Mouse (Mus musculus): ENCODE measurements around the gene Epha6. TPM values are rescaled to one million over a fixed set of nuclear protein-coding genes. Genes with fewer than 3 reads are reported as not detected.
A peak's percentile ranks its signal among the peaks of the same experiment; 100 is the strongest.

The Epha6 gene
- total RNA-seq (2021) = under 1 TPM; 0.16 to 0.20 TPM
- long read RNA-seq, experiment 1 = 0 reads
- long read RNA-seq, experiment 2 = 0 reads

DNA sequence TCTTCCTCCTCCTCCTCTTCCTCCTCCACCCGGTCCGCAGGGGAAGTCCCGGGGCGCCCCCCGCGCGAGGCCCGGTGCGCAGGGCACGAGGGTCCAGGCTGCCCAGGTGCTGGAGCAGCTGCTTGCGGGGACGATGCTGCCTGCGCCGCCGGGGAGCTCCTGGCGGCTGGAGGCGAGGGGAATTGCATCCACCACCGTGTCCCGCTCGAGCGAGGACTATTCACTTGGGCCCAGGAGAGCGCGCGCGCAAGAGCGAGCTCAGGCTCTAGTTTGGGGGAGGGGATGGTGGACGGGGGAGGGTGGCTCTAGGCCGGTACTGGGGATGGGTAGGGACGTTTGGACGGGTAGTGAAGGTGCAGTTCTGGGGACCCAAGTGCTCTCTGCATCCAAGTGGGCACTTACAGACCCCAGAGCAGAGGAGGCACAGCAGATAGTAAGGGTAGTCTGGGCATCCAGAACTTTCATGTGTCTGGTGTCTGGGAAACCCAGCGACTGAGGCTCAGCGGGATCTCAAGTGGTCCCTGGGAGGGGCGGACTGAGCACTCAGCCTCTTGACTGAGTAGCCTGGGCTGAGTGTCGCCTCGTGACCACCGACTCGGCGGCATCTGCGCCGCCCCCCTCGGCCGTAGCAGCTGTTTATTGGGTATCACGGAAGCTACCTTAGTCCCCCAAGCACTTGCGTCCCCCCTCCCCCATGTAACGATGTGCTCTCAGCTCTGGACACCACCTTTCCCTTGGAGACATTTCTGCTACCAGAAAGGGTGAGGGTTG lies at the start of gene Epha6:
Epha6 (minus strand) TSS at position 471 of the 771 bp plus-strand sequence.
- peak in 1 of 2 experiments; percentile 15 for DNase-seq (ENCODE audit: low spot score in 2 of 2)

DNA sequence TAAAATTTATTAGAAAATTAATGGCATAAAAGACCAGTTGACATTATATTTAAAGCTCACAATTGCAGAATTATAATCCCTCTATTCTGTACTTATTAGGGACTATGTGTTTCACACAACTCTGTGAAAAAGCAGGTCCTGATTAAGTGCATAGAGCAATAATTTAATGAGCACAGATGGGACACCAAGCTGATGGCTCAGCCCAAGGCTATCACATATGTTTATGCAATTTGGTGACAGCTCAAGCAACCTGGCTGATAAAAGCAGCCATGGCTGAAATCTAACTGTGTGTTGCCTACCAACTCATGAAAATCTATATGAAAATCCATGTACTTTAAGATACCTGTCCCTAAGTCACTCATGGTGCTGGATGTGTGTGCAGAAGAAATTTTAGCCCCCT lies 46.4 kb upstream of the Epha6 start:
- DNase-seq (ENCODE audit: low spot score in 2 of 2) = no peak

DNA sequence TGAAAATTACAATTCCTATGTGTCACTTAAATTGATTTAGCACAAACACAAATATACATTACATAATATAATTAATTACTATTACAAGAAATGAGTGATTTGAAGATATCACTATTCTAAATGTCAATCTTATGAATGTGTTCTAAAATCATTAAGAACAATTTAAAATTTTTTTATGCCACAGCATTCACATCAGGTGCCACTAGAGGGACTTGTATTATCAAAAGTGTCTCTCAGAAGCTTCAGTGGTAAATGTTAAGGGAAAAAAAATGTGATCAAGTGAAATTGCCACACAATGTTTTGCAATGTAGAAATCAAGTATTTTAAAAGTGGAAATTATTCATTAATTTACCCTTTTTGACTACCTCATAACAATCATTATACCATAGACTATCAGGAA lies 22.8 kb upstream of the Epha6 start:
- no peak for DNase-seq (ENCODE audit: low spot score in 2 of 2)

DNA sequence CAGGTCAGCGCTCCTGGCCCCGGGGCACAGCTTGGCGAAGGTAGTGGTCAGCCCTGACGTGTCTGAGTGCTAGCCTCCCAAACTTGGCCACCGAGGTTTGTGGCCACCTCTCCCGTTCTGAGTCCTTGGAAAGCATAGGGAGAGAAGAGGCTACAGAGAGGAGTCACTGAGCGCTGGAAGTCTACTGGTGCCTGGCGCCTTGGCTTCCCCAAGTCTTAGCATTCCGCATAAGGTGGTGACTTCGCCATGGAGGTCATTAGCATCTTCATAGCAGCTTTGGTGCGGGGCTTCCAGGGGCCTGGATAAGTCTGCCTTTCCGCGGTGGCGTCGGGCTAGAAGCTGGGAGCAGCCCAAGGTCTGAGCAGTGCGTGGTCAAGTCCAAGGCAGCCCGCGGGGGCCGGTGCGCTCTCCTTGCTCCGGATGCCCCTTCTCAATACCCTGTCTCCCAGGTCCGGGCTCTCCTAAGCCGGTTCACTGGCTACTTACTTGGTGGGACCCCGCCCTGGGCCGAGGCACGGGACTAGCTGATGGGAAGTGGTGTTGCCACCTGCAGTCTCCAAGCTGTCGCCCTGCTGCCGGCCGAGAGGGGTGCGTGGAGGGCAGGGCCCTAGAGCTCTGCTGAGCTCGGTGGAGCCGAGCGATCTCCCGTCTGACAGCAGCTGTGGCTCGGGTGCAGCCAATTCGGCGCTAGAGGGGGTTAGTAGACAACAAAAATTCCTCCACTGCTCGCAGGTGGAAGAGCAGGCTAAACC lies 677 bp upstream of the Epha6 start:
- peak; percentile 27 to 29 for DNase-seq (ENCODE audit: low spot score in 2 of 2)

DNA sequence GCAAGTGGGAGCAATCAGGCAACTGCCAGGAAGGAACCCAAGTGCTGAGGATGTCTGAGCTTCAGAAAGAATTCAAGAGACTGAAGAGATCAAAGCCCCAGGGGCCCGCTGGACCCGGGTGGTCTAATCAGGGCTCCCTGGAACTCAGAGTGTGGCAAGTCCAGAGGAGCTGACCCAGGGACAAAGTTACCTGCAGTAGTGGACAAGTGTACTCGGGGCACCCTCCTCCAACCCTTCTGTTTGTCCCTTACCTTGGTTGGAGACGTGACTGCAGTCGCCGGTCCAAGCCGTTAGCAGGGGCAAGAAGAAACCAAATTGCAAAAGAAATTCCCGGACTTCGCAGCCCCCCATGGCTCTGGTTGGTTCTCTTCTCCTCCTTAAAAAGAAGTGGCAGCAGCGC lies 718 bp downstream of the Epha6 start:
- no peak for DNase-seq (ENCODE audit: low spot score in 2 of 2)

DNA sequence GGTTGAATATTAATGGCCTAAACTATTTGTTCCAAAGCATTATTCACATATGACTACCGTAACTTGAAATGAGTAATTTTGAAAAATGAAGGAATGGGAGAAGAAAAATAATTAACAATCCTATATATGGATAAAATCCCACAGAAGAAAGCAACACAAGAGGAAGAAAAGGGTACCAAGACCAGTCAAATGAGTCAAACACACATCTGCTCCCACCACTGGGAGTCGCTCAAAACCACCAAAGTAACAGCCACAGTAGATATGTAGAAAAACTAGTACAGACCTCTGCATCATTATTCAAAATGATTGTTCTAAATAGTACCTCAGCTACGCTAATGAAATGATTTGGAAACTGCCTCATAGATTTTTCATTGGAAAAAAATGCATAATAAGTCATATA lies 20.0 kb downstream of the Epha6 start:
- no peak for DNase-seq (ENCODE audit: low spot score in 2 of 2)

DNA sequence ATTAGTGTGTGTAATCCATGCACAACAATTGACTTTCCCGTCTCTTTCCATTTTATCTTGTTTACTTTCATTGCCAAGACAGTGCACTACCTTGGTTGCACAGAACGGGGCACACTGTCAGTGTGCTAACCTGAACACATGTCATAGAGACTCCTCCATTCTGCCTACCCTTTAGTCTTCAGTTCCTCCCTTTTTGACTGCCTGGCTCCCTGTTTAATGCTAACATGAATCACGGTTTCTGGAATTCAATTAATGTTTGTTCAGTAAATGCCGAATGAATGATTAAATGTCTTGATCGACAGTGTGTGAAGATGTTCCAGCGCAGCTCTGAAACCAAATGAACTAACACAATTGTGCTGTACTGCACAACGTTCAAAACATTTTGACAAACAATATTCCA lies 20.6 kb downstream of the Epha6 start:
- no peak for DNase-seq (ENCODE audit: low spot score in 2 of 2)

DNA sequence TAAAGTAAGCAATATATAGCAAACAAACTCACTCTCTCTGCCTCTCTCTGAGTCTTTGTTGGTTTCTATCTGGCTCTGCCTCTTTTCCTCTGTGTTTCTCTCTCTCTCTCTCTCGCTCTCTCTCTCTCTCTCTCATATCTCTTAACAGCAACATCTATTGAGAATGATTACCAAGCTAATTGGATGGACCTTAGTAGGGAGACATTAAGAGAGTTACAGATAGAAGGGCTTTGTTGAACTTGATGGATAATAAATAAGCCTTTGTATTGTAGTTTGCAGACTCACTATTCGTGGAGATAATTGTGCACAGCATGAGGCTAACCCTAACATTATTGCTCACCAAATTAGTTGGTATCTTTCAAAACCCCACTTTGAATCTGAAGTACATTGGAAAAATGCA lies 34.8 kb downstream of the Epha6 start:
- DNase-seq (ENCODE audit: low spot score in 2 of 2) = no peak

DNA sequence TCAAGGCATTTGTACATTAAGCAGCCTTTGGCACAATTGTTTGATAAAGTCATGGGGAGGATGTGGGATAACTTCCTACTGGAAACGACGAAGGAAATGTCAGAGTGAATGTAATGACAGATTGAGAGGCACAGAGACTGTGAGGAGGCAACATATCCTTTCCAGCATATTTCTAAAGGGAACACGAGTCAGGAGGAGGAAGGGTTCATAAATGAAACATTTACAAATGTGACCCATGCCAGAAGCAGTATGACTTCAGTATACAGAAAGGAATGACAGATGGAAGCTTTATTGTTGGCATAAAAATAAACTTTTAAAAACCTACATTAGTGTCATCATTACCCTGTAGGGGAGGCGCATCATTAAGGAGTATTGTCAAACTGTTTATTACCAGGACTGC lies 60.9 kb downstream of the Epha6 start:
- DNase-seq (ENCODE audit: low spot score in 2 of 2) = no peak

DNA sequence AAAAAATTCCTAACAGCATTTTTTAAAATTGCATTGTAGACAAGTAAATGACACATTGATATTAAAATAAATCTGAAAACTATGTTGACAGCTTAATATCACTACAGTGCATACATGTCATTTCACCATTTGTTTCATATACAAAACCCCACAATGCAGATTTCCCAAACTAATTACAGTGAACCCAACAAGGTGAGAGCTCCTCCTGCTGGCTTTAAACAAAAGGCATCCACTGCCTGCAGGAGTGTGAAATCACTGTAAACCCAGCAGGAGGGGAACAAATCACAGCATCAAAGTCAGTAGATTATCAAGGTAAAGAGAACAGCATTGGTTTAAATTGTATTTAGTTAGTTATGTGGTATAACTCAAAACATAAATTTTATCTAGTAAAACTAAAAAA lies 67.1 kb downstream of the Epha6 start:
- DNase-seq (ENCODE audit: low spot score in 2 of 2) = no peak

DNA sequence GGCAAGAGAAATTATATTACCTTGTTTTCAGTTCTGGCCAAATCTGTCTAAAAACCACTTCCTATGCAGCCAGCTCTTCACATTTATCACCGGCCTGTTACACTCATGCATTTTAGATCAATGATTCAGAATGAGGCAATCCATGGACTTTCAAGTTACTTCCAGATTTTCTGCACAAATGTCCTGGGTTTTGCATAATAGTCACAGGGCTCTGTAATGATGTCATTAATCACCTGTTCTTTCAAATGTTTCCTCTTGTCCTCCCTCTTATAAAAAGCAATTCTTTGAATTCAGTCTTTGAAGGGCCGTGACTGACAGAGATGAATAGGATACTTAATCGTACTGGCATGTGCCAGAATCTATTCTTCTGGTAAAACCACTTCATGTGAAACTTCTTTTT lies 95.6 kb downstream of the Epha6 start:
- DNase-seq (ENCODE audit: low spot score in 2 of 2) = no peak

DNA sequence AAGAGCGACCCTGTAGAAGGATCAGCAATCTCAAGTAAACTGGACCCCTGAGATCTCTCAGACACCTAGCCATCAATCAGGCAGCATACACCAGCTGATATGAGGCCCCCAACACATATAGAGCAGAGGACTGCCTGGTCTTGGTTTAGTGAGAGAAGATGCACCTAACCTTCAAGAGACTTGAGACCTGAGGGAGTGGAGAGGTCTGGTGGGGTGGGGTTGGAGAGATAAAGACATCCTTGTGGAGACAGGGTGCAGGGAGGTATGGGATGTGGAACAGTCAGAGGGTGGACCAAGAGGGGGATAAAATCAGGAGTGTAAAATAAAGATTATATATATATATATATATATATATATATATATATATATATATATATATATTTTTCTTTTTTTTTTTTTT lies 105.8 kb downstream of the Epha6 start:
- no peak for DNase-seq (ENCODE audit: low spot score in 2 of 2)

DNA sequence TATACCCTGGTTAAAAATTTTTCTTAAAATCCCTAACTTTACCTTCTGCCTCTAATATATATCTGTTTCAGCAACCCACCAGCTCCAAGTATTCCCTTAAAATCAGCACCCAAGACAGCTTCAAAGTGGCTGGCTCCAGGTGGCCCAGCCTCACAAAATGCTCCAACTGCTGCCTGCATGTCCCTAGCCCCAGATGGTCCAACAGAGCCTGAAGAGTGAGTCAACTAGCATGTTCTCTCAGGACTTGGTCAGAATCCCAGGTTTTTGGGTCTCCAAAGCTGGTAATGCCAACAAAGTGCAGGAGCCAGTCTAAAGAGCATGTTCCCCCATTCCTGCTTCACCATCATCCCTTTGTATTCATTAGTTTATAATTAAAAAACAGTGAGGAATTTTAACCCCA lies 129.6 kb downstream of the Epha6 start:
- no peak for DNase-seq (ENCODE audit: low spot score in 2 of 2)

DNA sequence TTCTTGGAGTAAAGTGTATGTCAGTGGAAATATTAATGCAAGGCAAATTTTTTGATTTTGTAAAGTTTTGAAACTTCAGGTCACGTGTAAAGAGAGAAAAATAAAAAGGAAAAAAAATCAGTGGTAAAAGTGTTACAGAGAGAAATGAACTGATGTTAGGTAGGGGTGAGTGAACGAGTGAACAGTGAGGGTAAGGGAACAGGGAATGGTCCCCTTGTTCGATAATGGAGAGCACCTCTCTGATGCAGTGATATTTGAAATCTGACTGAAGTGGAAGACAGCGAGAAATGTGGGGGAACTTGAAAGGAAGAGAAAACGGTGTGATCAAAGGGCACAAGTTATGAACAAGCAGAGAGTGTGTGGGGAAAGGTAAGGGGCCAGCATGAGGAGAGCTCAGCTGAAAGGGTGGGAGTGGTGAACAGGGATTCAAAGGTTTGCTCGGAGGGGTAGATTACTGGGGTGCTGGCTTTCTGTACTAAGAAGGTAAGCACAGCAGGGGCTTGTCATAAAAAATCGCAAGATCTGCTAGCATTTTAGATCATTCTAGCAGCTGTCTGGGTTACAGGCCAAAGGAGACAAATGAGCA lies 137.0 kb downstream of the Epha6 start:
- DNase-seq (ENCODE audit: low spot score in 2 of 2) = no peak

DNA sequence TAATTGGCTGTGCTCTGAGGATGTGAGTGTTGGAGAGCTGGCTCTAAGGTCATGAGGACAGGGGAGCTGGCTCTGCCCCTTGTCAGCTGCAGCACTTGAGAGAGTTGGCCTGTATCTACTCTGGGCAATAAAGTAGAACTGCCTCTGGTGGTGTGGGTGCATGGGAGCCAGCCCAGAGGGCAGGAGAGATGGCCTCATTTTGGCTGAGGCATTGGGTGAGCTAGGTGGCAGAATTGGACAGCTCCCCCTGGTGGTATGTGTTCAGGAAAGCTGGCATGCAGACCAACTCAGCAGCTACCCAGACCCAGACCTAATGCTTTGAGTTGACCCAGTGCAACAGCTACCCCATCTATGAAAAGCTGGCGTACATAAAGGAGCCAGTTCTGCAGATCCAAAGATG lies 170.0 kb downstream of the Epha6 start:
- no peak for DNase-seq (ENCODE audit: low spot score in 2 of 2)

DNA sequence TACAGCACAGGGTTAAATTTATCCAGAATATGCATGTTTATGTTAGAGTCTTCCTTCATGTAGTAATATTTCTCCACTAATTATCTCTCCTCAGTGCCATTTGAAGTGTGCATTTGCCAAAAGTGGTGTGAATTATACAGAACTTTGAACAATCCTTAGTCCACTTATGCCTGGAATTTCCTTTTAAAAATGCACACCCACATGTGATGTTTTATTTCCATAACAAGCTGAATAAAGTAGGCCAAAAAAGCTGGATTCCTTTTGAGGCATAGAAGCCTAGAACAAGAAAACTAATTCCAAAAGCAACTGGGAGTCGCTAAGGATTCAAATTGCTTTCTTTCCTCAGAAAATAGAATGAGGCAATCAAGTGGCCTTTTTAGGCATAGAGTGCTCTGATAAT lies 171.1 kb downstream of the Epha6 start:
- no peak for DNase-seq (ENCODE audit: low spot score in 2 of 2)

DNA sequence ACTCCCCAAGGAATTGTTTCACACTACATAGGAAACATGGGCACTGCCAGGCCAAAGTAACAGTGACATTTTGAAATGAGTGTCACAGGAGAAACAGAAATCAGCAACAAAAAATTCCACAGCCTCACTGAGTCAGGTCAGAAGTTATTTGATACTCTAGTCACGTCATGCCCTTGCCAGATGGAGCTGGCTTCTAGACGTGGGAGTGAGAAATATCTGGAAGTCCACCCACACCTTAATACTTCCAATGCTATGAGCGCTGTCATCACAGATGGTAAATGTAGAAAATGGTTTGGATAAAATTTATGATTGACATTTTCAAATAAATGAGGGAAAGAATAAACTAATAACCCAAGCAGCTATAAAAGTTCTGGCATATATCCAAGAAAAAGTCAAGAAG lies 210.0 kb downstream of the Epha6 start:
- no peak for DNase-seq (ENCODE audit: low spot score in 2 of 2)

DNA sequence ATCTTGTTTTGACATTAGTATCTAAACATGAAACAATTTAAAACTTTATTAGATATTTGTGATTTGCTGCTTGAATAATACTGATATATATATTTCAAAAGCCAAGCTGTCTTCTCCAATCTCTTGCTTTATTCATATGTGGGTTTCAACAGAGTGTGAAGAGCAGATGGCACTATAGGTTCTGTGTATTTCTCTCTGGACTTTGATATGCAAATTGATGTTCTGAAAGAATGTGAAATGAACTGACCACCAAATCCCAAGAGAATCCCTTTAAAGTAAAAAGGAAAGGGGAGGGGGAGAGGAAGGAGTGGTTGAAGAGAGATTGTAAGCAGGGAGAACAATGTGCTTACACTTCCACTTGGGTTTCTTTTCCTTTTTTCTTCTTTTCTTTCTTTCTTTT lies 212.4 kb downstream of the Epha6 start:
- DNase-seq (ENCODE audit: low spot score in 2 of 2) = no peak

DNA sequence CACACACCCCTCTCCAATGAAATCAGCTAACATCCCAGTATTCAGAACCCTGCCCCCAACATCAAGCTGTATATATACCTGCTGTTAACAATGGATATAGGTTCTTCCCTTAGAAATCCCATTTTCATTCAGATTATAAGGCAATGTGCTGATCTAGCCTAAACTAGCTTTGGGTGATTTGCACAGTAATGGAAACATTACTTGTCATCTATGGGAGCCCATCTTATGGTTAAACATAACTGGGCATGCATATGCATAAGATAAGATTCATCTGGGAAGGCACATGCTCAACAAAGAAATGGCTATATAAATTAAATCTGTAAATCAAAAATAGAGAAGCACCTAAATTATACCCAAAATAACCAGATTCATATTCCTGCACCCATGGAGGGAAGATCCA lies 230.2 kb downstream of the Epha6 start:
- no peak for DNase-seq (ENCODE audit: low spot score in 2 of 2)

DNA sequence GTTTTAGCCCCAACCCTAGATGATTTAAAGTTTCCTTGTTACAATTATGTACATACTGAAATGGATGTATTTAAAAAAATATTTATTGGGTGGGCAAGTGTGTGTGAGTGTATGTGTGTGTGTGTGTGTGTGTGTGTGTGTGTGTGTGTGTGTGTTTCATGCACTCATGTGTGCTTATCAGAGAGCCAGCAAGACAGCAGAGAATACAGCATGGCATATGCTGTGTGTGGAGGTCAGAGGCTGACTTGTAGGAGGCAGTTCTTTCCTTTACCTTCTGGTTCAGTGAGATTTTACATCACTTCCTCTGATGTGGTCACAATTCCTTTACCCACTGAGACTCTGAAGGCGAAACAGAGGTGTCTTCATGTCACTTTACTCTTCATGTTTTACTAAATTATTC lies 321.4 kb downstream of the Epha6 start:
- no peak for DNase-seq (ENCODE audit: low spot score in 2 of 2)

DNA sequence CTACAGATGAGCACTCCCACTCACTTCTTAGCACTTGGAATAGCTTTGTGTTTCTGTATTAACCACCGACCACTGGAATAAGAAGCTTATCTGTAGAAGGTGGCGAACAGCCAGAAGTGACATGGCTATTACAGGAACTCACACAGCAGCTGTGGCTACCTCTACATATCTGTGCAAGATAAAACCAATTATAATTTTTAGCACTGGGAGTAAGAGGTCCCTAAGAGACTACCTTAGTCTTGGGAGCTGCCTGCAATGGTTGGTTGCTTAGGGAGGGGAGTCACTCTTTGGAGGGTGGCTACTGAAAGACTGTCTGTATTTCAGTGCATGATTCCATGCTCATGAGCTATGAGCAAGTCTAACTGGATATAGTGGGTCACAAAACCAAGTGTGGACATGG lies 331.2 kb downstream of the Epha6 start:
- DNase-seq (ENCODE audit: low spot score in 2 of 2) = no peak

Data from gastrocnemius, postnatal 4 days (tissue).